Mouse (Mus musculus): ENCODE measurements around the gene Vmn1r1. TPM values are rescaled to one million over a fixed set of nuclear protein-coding genes. Genes with fewer than 3 reads are reported as not detected.
A peak's percentile ranks its signal among the peaks of the same experiment; 100 is the strongest.

Gene Vmn1r1
- polyA plus RNA-seq, 1 experiment from 2014 or later = not detected

DNA sequence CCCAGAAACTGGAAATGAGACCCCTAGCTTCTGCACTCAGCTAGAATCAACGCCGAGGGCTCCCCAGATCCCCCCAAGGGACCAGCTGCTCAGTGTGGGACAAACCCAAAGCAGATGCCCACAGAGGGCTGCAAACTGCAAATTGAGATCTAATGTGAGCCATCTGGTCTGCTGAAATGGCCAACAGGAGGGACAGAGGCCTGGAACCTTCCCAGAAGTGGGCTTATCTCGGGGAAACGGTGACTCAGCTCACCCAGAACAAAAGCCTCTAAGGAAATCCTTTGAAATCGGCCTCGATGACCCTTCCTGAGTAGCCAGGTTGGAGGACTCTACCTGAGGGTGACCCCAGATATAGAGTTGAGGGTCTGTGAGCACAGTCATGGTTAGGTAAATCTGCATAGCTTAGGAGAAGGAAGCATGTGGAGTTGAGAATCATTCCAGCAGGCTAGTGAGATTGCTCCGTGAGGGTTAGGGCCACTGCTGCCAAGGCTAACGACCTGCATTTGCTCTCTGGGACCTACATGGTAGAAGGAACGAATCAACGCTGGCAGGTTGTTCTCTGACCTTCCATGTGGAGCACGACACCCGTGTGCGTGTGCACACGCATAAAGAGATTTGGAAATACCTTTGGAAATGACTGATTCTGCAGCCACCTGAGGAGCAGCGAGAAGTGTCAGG is 53.4 kb downstream of the Vmn1r1 start:
- Histone ChIP-seq H3K4me3 (no peak overlapping the region), H3K4me1 (peaks cover 71% of the 10 kb centered on the region), H3K27me3 (replicated peaks) (peaks cover 2% of the 10 kb centered on the region; the same call in 1 of the 2 replicates), H3K9me3 (no peaks in the 10 kb centered on the region), H3K9ac (0 out of 2 replicates have a peak overlapping the region, but pooled peaks have one; percentile 28), H3K36me3 (no peaks in the 10 kb centered on the region), H3K4me2 (no peak overlapping the region), H3K27ac (replicated peaks) (peak overlapping the region; percentile 49)
- WGBS = 49% methylated on average over 15 of the region's 15 CpGs
- ATAC-seq (ENCODE audit: extremely low read depth, insufficient number of reproducible peaks, low FRiP score, low TSS enrichment) = no peak

DNA sequence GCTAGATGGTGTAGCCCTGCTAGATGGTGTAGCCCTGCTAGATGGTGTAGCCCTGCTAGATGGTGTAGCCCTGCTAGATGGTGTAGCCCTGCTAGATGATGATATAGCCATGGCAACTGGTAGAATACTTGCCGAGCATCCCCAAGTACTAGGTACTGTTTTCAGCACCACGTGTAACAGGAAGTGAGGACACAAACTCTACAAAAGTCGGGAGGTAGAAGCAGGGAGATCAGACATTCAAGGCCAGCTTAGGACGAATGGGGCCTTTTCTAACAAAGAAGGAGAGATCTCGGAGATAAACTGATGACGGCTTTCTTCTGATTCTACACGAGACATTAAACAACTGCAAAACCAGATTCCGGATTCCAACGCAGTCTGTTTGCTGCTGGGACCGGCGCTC is 54.1 kb downstream of the Vmn1r1 start:
- Histone ChIP-seq H3K27me3 (replicated peaks) (peaks cover 2% of the 10 kb centered on the region; the same call in 1 of the 2 replicates), H3K9ac (no peak overlapping the region), H3K4me2 (no peak overlapping the region), H3K36me3 (no peaks in the 10 kb centered on the region), H3K4me1 (peaks cover 74% of the 10 kb centered on the region), H3K27ac (replicated peaks) (peak overlapping the region; percentile 49; the same call in 1 of the 2 replicates), H3K4me3 (no peak overlapping the region), H3K9me3 (no peaks in the 10 kb centered on the region)
- WGBS = 81% methylated on average over 11 of the region's 11 CpGs
- ATAC-seq (ENCODE audit: extremely low read depth, insufficient number of reproducible peaks, low FRiP score, low TSS enrichment) = no peak

DNA sequence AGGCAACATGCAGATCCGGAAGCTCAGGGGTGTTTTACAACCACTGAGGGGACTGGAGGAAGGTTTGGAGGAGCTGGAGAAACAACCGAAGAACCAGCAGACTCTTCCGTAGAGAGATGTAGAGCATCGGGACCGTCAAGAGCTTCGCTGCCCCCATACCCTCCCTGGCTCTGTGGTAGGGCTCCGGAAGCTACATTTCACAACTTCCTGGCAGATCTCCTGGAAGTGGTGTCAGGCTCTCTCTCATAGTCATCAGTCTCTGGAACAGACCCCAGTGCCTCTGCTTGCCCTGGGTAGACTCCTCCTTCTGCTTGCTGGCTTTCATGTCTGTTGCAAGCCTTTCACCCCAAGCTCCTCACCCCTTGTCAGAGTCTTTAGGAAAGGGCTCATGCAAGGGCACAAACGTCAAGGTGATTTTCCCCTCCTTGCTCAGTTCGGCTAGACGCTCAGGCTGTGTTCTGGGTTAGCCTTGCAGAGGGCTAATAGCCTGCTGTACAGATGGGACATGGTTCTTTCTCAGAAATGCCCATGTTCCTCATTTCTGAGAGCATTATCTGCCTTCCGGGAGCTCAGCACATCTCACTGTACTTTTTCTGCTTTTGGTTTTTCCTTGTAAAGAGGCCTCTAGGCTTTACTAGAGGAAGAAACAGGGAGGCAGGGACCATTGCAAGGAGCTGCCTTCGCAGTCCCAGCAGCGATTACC is 55.7 kb downstream of the Vmn1r1 start:
- H3K9ac ChIP-seq = no peak overlapping the region
- H3K4me3 ChIP-seq = no peak overlapping the region
- no peaks in the 10 kb centered on the region; the same call in 1 of the 2 replicates for H3K27me3 ChIP-seq (replicated peaks)
- H3K27ac ChIP-seq (replicated peaks) = peak overlapping the region; percentile 65
- H3K4me2 ChIP-seq = no peak overlapping the region
- H3K4me1 ChIP-seq = peaks cover 72% of the 10 kb centered on the region
- no peak for ATAC-seq (ENCODE audit: extremely low read depth, insufficient number of reproducible peaks, low FRiP score, low TSS enrichment)
- no peaks in the 10 kb centered on the region for H3K36me3 ChIP-seq
- 68% methylated on average over 13 of the region's 13 CpGs for whole genome bisulfite sequencing
- H3K9me3 ChIP-seq = no peaks in the 10 kb centered on the region

DNA sequence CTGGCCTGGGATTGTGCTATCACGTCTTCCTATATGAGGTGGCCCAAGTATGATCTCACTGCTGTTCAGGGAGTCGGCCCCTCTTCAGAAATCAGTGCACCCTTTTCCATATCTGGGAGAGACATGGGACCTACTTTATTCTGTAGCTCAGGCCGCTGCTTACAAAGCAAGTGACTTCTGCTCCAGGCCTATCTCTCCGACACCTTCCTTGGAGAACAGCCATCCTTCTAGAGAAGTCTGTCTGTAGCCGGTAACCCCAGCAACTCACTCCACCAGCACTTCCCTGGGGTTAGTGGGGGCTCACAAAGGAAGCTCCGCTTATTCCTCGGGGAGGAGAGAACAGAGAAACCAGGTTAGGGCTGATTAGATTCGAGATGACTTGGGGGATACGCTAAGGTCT is 57.0 kb downstream of the Vmn1r1 start:
- no peak overlapping the region for H3K4me2 ChIP-seq
- no peak for ATAC-seq (ENCODE audit: extremely low read depth, insufficient number of reproducible peaks, low FRiP score, low TSS enrichment)
- peaks cover 67% of the 10 kb centered on the region for H3K4me1 ChIP-seq
- H3K9me3 ChIP-seq = no peaks in the 10 kb centered on the region
- H3K36me3 ChIP-seq = no peaks in the 10 kb centered on the region
- 42% methylated on average over 9 of the region's 9 CpGs for WGBS
- H3K27ac ChIP-seq (replicated peaks) = peak overlapping the region; percentile 65
- no peak overlapping the region for H3K9ac ChIP-seq
- H3K27me3 ChIP-seq (replicated peaks) = no peaks in the 10 kb centered on the region; the same call in 1 of the 2 replicates
- no peak overlapping the region for H3K4me3 ChIP-seq

DNA sequence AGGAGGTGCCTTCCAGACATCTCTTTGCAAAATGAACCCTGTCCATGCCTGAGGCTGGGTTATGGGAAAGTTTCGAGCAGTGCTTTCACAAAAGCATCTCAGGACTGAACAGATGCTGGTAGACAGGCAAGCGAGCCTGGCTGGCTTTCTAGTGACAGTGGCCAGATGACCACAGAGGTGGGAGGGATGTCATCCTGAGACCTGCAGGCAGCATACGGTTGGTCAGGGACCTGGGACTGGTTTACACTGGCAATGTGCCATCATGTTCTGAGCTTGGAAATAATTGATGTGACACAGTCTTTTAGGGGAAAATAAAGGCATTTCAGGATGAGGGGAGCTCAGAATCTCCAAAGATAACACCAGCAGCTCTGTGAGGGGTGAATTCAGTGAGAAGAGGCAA is 59.3 kb downstream of the Vmn1r1 start:
- WGBS = 26% methylated on average over 3 of the region's 3 CpGs
- Histone ChIP-seq H3K9me3 (no peaks in the 10 kb centered on the region), H3K36me3 (no peaks in the 10 kb centered on the region), H3K4me2 (no peak overlapping the region), H3K27me3 (replicated peaks) (no peaks in the 10 kb centered on the region; the same call in 1 of the 2 replicates), H3K27ac (replicated peaks) (no peak overlapping the region), H3K9ac (0 out of 2 replicates have a peak overlapping the region, but pooled peaks have one; percentile 19), H3K4me3 (no peak overlapping the region), H3K4me1 (peaks cover 57% of the 10 kb centered on the region)
- ATAC-seq (ENCODE audit: extremely low read depth, insufficient number of reproducible peaks, low FRiP score, low TSS enrichment) = no peak

Other genes with a start within 250 kb of the Vmn1r1 start
- 14.7 and 14.8 TPM in 2 replicates for gene Enah, start 144.5 kb downstream of the Vmn1r1 start, polyA plus RNA-seq (2015; fragmentation: Nextera tagmentation; extraction: Ambion mirVana)
- 95.5 and 111 TPM in 2 replicates for gene Srp9, start 39.7 kb downstream of the Vmn1r1 start, polyA plus RNA-seq (2015; fragmentation: Nextera tagmentation; extraction: Ambion mirVana)
- gene Degs1, start 118.3 kb upstream of the Vmn1r1 start, polyA plus RNA-seq (2015; fragmentation: Nextera tagmentation; extraction: Ambion mirVana) = 141 and 153 TPM in 2 replicates
- 11.1 and 12.1 TPM in 2 replicates for gene Fbxo28, start 177.1 kb upstream of the Vmn1r1 start, polyA plus RNA-seq (2015; fragmentation: Nextera tagmentation; extraction: Ambion mirVana)
- gene Trp53bp2, start 244.7 kb upstream of the Vmn1r1 start, polyA plus RNA-seq (2015; fragmentation: Nextera tagmentation; extraction: Ambion mirVana) = 12.2 and 12.7 TPM in 2 replicates

Measured in heart, embryonic 13.5 days (tissue).